Mouse (Mus musculus) liver, postnatal 0 days (tissue): ENCODE results near the gene Tor2a.

Experiments used
- CTCF ChIP-seq: sonication (generic); IDR thresholded peaks from 2 replicates; pipeline ENCODE4 v1.5.1; 2016; ENCODE audit warnings: antibody characterized with exemption, low read depth
- EP300 ChIP-seq: IDR thresholded peaks from 2 replicates; pipeline ENCODE4 v1.6.1; 2016; ENCODE audit warnings: antibody characterized with exemption, low read depth, mild to moderate bottlenecking

GRCm38 (mm10) chr2:32712586-32712933, 44.5 kb upstream of the Tor2a start:
- TF ChIP-seq CTCF (no peak), EP300 (no peak)
